In the genomic region with DNA sequence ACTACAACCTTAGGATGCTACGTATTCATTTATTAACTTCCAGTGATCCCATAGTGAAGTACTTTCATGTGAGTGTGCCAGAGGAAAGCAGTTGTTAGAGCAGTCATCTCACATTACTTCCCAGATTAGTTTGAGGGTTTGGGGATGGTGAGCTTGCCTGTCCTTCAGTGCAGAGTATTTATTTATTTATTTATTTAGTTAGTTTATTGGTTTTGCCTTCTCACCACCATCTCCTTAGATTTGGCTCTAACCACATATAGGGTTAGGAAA, we compare ENCODE assay signal across 8 mouse cellular contexts. TPM values are rescaled to one million over a fixed set of nuclear protein-coding genes. Genes with fewer than 3 reads are reported as not detected.
DNase-seq lines count a peak whose midpoint lies in the region; ATAC-seq and TF ChIP-seq lines count a peak whose summit lies in the region.

No protein-coding gene starts in this region.

- H3K36me3 ChIP-seq in kidney, postnatal 0 days (ENCODE audit: insufficient read depth, low read length) = no peaks in the 10 kb centered on the region
- H3K36me3 ChIP-seq in embryonic facial prominence, embryonic 11.5 days (replicated peaks; ENCODE audit: control insufficient read depth, insufficient read depth, low read depth, low read length) = no peaks in the 10 kb centered on the region
- no peaks in the 10 kb centered on the region for H3K36me3 ChIP-seq in intestine, embryonic 14.5 days (ENCODE audit: control insufficient read depth, insufficient read depth, low read length)
- no peaks in the 10 kb centered on the region for H3K36me3 ChIP-seq in midbrain, postnatal 0 days (ENCODE audit: insufficient read depth, low read length)

- no peaks in the 10 kb centered on the region for H3K9me3 ChIP-seq in kidney, postnatal 0 days (replicated peaks; ENCODE audit: low read length)
- no peaks in the 10 kb centered on the region for H3K9me3 ChIP-seq in embryonic facial prominence, embryonic 11.5 days (replicated peaks; ENCODE audit: control insufficient read depth, low read length)
- H3K9me3 ChIP-seq in intestine, embryonic 14.5 days (ENCODE audit: control insufficient read depth, low read length) = 0 out of 2 replicates have a peak, but pooled peaks cover 2% of the 10 kb centered on the region
- H3K9me3 ChIP-seq in midbrain, postnatal 0 days (ENCODE audit: low read length) = no peaks in the 10 kb centered on the region

- DNase-seq in kidney, postnatal 0 days (ENCODE audit: low spot score) = peak; percentile 59
- DNase-seq in kidney, adult 9 months = no peak
- DNase-seq in embryonic facial prominence, embryonic 11.5 days (ENCODE audit: low spot score) = peak; percentile 38
- no peak for DNase-seq in intestine, embryonic 14.5 days (ENCODE audit: low spot score)
- no peak for DNase-seq in midbrain, postnatal 0 days (ENCODE audit: low spot score)
- DNase-seq in spleen, adult 12 weeks (ENCODE audit: low spot score) = no peak
- no peak for DNase-seq in retina, postnatal 1 day

- H3K27me3 ChIP-seq in kidney, postnatal 0 days (ENCODE audit: insufficient read depth, low read length) = no peaks in the 10 kb centered on the region
- no peaks in the 10 kb centered on the region for H3K27me3 ChIP-seq in embryonic facial prominence, embryonic 11.5 days (ENCODE audit: control insufficient read depth, insufficient read depth, low read length)
- H3K27me3 ChIP-seq in intestine, embryonic 14.5 days (replicated peaks; ENCODE audit: control insufficient read depth, insufficient read depth, low read length) = no peaks in the 10 kb centered on the region
- no peaks in the 10 kb centered on the region for H3K27me3 ChIP-seq in midbrain, postnatal 0 days (ENCODE audit: insufficient read depth, low read length)

- no peak for ATAC-seq in kidney, postnatal 0 days (replicated peaks; ENCODE audit: low FRiP score, low read depth)
- ATAC-seq in embryonic facial prominence, embryonic 11.5 days (replicated peaks; ENCODE audit: insufficient number of reproducible peaks, low FRiP score, low TSS enrichment, low read depth) = no peak
- ATAC-seq in intestine, embryonic 14.5 days (replicated peaks; ENCODE audit: low FRiP score, low TSS enrichment, low read depth) = no peak
- no peak for ATAC-seq in midbrain, postnatal 0 days (ENCODE audit: low FRiP score)
- ATAC-seq in CD4-positive, CD25-positive, alpha-beta regulatory T cell, adult 4 months = no peak

- no peak overlapping the region for H3K27ac ChIP-seq in kidney, postnatal 0 days
- H3K27ac ChIP-seq in embryonic facial prominence, embryonic 11.5 days (replicated peaks; ENCODE audit: low read depth, low read length) = no peak overlapping the region
- peak overlapping the region; percentile 95; the same call in 1 of the 2 replicates for H3K27ac ChIP-seq in intestine, embryonic 14.5 days (ENCODE audit: low read depth)
- no peak overlapping the region for H3K27ac ChIP-seq in midbrain, postnatal 0 days (ENCODE audit: low read depth, low read length)

- no peak for TF ChIP-seq CTCF in kidney, postnatal 0 days (IDR thresholded peaks at IDR 0.05; ENCODE audit: low read depth)
- TF ChIP-seq CTCF in midbrain, postnatal 0 days (IDR thresholded peaks at IDR 0.05) = no peak

- H3K4me2 ChIP-seq in kidney, postnatal 0 days (ENCODE audit: low read length) = peak overlapping the region; percentile 92
- H3K4me2 ChIP-seq in embryonic facial prominence, embryonic 11.5 days (ENCODE audit: low read depth, low read length) = peak overlapping the region; percentile 84
- peak overlapping the region; percentile 51 for H3K4me2 ChIP-seq in intestine, embryonic 14.5 days (ENCODE audit: low read length)
- H3K4me2 ChIP-seq in midbrain, postnatal 0 days (ENCODE audit: low read depth, low read length, poor library complexity, severe bottlenecking) = peak overlapping the region; percentile 94

- H3K4me1 ChIP-seq in kidney, postnatal 0 days (replicated peaks; ENCODE audit: insufficient read depth, low read length) = no peaks in the 10 kb centered on the region
- H3K4me1 ChIP-seq in embryonic facial prominence, embryonic 11.5 days (ENCODE audit: control insufficient read depth, insufficient read depth, low read length) = no peaks in the 10 kb centered on the region
- H3K4me1 ChIP-seq in intestine, embryonic 14.5 days (replicated peaks; ENCODE audit: control insufficient read depth, insufficient read depth, low read length) = peaks cover 6% of the 10 kb centered on the region
- no peaks in the 10 kb centered on the region for H3K4me1 ChIP-seq in midbrain, postnatal 0 days (ENCODE audit: insufficient read depth, low read length)

- 11% methylated on average over 1 of the region's 1 CpGs for WGBS in kidney, postnatal 0 days
- 59% methylated on average over 1 of the region's 1 CpGs for WGBS in embryonic facial prominence, embryonic 11.5 days
- 38% methylated on average over 1 of the region's 1 CpGs for WGBS in intestine, embryonic 14.5 days
- 20% methylated on average over 1 of the region's 1 CpGs for WGBS in midbrain, postnatal 0 days

- H3K9ac ChIP-seq in kidney, postnatal 0 days (ENCODE audit: low read depth, low read length) = peak overlapping the region; percentile 95; the same call in 1 of the 2 replicates
- H3K9ac ChIP-seq in embryonic facial prominence, embryonic 11.5 days (replicated peaks; ENCODE audit: low read length) = peak overlapping the region; percentile 99
- H3K9ac ChIP-seq in intestine, embryonic 14.5 days (ENCODE audit: low read length) = peak overlapping the region; percentile 87
- peak overlapping the region; percentile 93; the same call in 1 of the 2 replicates for H3K9ac ChIP-seq in midbrain, postnatal 0 days (replicated peaks; ENCODE audit: low read length, poor library complexity, severe bottlenecking)

- H3K4me3 ChIP-seq in kidney, postnatal 0 days (replicated peaks; ENCODE audit: low read depth, low read length) = peak overlapping the region; percentile 87
- H3K4me3 ChIP-seq in embryonic facial prominence, embryonic 11.5 days (ENCODE audit: low read depth, low read length) = peak overlapping the region; percentile 83
- H3K4me3 ChIP-seq in intestine, embryonic 14.5 days (ENCODE audit: low read depth, low read length) = peak overlapping the region; percentile 74
- peak overlapping the region; percentile 85 for H3K4me3 ChIP-seq in midbrain, postnatal 0 days (ENCODE audit: low read depth, low read length)

RNA-seq across cellular contexts. Expression of gene Cntln, which starts 1.1 kb away (rescaled TPM):
- 10.0 and 10.5 TPM in 2 replicates for polyA plus RNA-seq in kidney, postnatal 0 days (2015; fragmentation: Nextera tagmentation; extraction: Ambion mirVana)
- 12.4 and 13.7 TPM in 2 replicates for polyA plus RNA-seq in embryonic facial prominence, embryonic 11.5 days (2014; fragmentation: Nextera tagmentation; extraction: Ambion mirVana)
- 9.2 and 10.9 TPM in 2 replicates for polyA plus RNA-seq in intestine, embryonic 14.5 days (2014; fragmentation: Nextera tagmentation; extraction: Ambion mirVana)
- total RNA-seq in midbrain, postnatal 0 days (2014; rRNA removed) = 9.3 and 10.1 TPM in 2 replicates
- 4.2 and 5.5 TPM in 2 replicates for polyA plus RNA-seq in midbrain, postnatal 0 days (2015; fragmentation: Nextera tagmentation; extraction: Ambion mirVana)
- polyA plus RNA-seq in CD4-positive, CD25-positive, alpha-beta regulatory T cell, adult 4 months (2017; shearing (Covaris generic)) = 1 to 10 TPM; 3.2 to 4.1 TPM

Comparison
In these comparisons a context has a peak if more than half of its experiments do, and no peak if none do; other contexts are left out.
1. DNase-seq: peak in kidney, postnatal 0 days (single experiment) and embryonic facial prominence, embryonic 11.5 days (single experiment); none in kidney, adult 9 months (single experiment), intestine, embryonic 14.5 days (single experiment), midbrain, postnatal 0 days (single experiment), spleen, adult 12 weeks (single experiment) and retina, postnatal 1 day (single experiment).
2. Peak in every context shown above with its lines, with median percentiles within 50 percentile points of each other: H3K4me2 ChIP-seq, H3K4me3 ChIP-seq and H3K9ac ChIP-seq.